Mouse (Mus musculus) myocyte (in vitro differentiated cells): Measurements from ENCODE around the gene Gmeb2.

ENCODE experiments used
- CEBPB ChIP-seq: IDR thresholded peaks from 2 replicates; pipeline ENCODE4 v1.6.1; 2011; ENCODE audit warnings: mild to moderate bottlenecking, moderate library complexity; ENCODE audit not compliant: poor library complexity, insufficient read depth, severe bottlenecking
- E2F4 ChIP-seq: IDR thresholded peaks from one replicate; pipeline ENCODE4 v1.6.1; 2011; ENCODE audit warnings: mild to moderate bottlenecking, control low read depth, moderate library complexity; ENCODE audit not compliant: insufficient read depth
- MAX ChIP-seq: IDR thresholded peaks from one replicate; pipeline ENCODE4 v1.6.1; 2011; ENCODE audit warnings: low read depth, mild to moderate bottlenecking, control low read depth
- MYOD1 ChIP-seq, 3 experiments: IDR thresholded peaks; one replicate each; pipeline ENCODE4 v1.6.1; 2011; ENCODE audit warnings: control low read depth in 2 of 3, low read depth in 2 of 3, mild to moderate bottlenecking in 2 of 3, moderate library complexity in 1 of 3; ENCODE audit not compliant: insufficient read length in 2 of 3, control insufficient read depth in 1 of 3
- POLR2A ChIP-seq: IDR thresholded peaks from one replicate; pipeline ENCODE4 v1.6.1; 2011; ENCODE audit warnings: low read depth, mild to moderate bottlenecking, control low read depth, moderate library complexity; ENCODE audit not compliant: insufficient read length
- POLR2AphosphoS2 ChIP-seq: IDR thresholded peaks from one replicate; pipeline ENCODE4 v1.6.1; 2011; ENCODE audit warnings: low read depth, control low read depth; ENCODE audit not compliant: insufficient read length
- REST ChIP-seq: IDR thresholded peaks from one replicate; pipeline ENCODE4 v1.6.1; 2011; ENCODE audit warnings: mild to moderate bottlenecking, control low read depth, moderate library complexity; ENCODE audit not compliant: insufficient read depth, insufficient read length
- TCF12 ChIP-seq: IDR thresholded peaks from one replicate; pipeline ENCODE4 v1.6.1; 2011; ENCODE audit warnings: mild to moderate bottlenecking, control low read depth; ENCODE audit not compliant: poor library complexity, insufficient read depth, severe bottlenecking
- TCF3 ChIP-seq: IDR thresholded peaks from one replicate; pipeline ENCODE4 v1.6.1; 2011; ENCODE audit warnings: low read depth, control low read depth; ENCODE audit not compliant: insufficient read length
- USF1 ChIP-seq: IDR thresholded peaks from one replicate; pipeline ENCODE4 v1.6.1; 2011; ENCODE audit warnings: low read depth, mild to moderate bottlenecking, control low read depth, moderate library complexity

GRCm38 (mm10) chr2:181240806-181241440 lies 46.9 kb downstream of the Gmeb2 start:
- TF ChIP-seq POLR2A (no peak), USF1 (no peak), POLR2AphosphoS2 (no peak), MYOD1 (IDR thresholded peaks at IDR 0.05; ENCODE audit: control insufficient read depth in 1 of 3, insufficient read length in 2 of 3, low read depth in 2 of 3) (no peak), MAX (no peak), REST (no peak), CEBPB (no peak), TCF3 (no peak), E2F4 (no peak), TCF12 (no peak)
